Comparison of ENCODE assay signal across 33 mouse cellular contexts in genomic region chr1:159573116-159573515, GRCm38 (mm10). TPM values are rescaled to one million over a fixed set of nuclear protein-coding genes. Genes with fewer than 3 reads are reported as not detected.
"Had no signal": no experiment of that assay in that cellular context is flagged by ENCODE, and none has a peak within 500 bp of the region (broad histone marks: within the 10 kb centered on the region; RNA-seq: fewer than 3 reads in every experiment).

No protein-coding gene starts in this region.

- H3K27ac ChIP-seq: left cerebral cortex, adult 2 months; limb, embryonic 10.5 days; limb, embryonic 12.5 days; limb, embryonic 13.5 days; limb, embryonic 15.5 days; liver, embryonic 12.5 days; liver, embryonic 13.5 days; liver, embryonic 14.5 days; liver, embryonic 15.5 days; lung, embryonic 15.5 days; macrophage; midbrain, embryonic 10.5 days; midbrain, embryonic 12.5 days; midbrain, embryonic 13.5 days; neural tube, embryonic 12.5 days had no signal

- H3K9ac ChIP-seq: limb, embryonic 12.5 days; limb, embryonic 13.5 days; limb, embryonic 15.5 days; liver, embryonic 12.5 days; liver, embryonic 13.5 days; liver, embryonic 14.5 days; liver, embryonic 15.5 days; liver, postnatal 0 days; lung, embryonic 14.5 days; lung, embryonic 15.5 days; midbrain, embryonic 12.5 days; midbrain, embryonic 13.5 days; neural tube, embryonic 12.5 days had no signal

- ATAC-seq: liver, embryonic 12.5 days; liver, postnatal 0 days; lung, postnatal 0 days; midbrain, embryonic 13.5 days; midbrain, embryonic 16.5 days had no signal

- H3K36me3 ChIP-seq: limb, embryonic 10.5 days; limb, embryonic 12.5 days; limb, embryonic 13.5 days; limb, embryonic 15.5 days; liver, embryonic 12.5 days; liver, embryonic 13.5 days; liver, embryonic 15.5 days; lung, embryonic 15.5 days; midbrain, embryonic 10.5 days; midbrain, embryonic 12.5 days; midbrain, embryonic 13.5 days; neural tube, embryonic 12.5 days had no signal

- H3K4me1 ChIP-seq: limb, embryonic 10.5 days; limb, embryonic 12.5 days; limb, embryonic 15.5 days; liver, embryonic 12.5 days; liver, embryonic 13.5 days; liver, embryonic 15.5 days; megakaryocyte, embryonic 14.5 days; neural tube, embryonic 12.5 days had no signal

- H3K4me2 ChIP-seq: limb, embryonic 12.5 days; limb, embryonic 13.5 days; limb, embryonic 15.5 days; liver, embryonic 11.5 days; liver, embryonic 12.5 days; liver, embryonic 13.5 days; liver, embryonic 15.5 days; lung, embryonic 14.5 days; lung, embryonic 15.5 days; midbrain, embryonic 12.5 days; midbrain, embryonic 13.5 days; neural tube, embryonic 12.5 days had no signal

- H3K27me3 ChIP-seq: limb, embryonic 12.5 days; limb, embryonic 13.5 days; limb, embryonic 15.5 days; liver, embryonic 12.5 days; liver, embryonic 13.5 days; liver, embryonic 15.5 days; lung, embryonic 15.5 days; megakaryocyte, embryonic 14.5 days; midbrain, embryonic 13.5 days; neural tube, embryonic 12.5 days had no signal

- H3K9me3 ChIP-seq: limb, embryonic 10.5 days; limb, embryonic 12.5 days; limb, embryonic 13.5 days; limb, embryonic 15.5 days; liver, embryonic 12.5 days; liver, embryonic 13.5 days; liver, embryonic 15.5 days; lung, embryonic 15.5 days; megakaryocyte, embryonic 14.5 days; midbrain, embryonic 10.5 days; midbrain, embryonic 12.5 days; midbrain, embryonic 13.5 days; neural tube, embryonic 12.5 days had no signal

- DNase-seq: left cerebral cortex, postnatal 4 days; liver; liver, embryonic 13.5 days; liver, postnatal 0 days; lung, adult 18-20 months; lung, adult 2 months; lung, embryonic 14.5 days; lung, postnatal 10 days; lung, postnatal 14 days; lung, postnatal 36 days; lung, postnatal 4 days; midbrain, embryonic 14.5 days had no signal

- H3K4me3 ChIP-seq: left cerebral cortex, adult 2 months; limb, embryonic 10.5 days; limb, embryonic 12.5 days; limb, embryonic 13.5 days; limb, embryonic 15.5 days; liver, embryonic 12.5 days; liver, embryonic 13.5 days; liver, embryonic 15.5 days; lung, embryonic 15.5 days; megakaryocyte, embryonic 14.5 days; midbrain, embryonic 10.5 days; midbrain, embryonic 12.5 days; midbrain, embryonic 13.5 days; myocyte; neural tube, embryonic 12.5 days had no signal

RNA-seq across cellular contexts. Expression of gene Tnr, which starts 49.5 kb away (rescaled TPM):
- polyA plus RNA-seq: limb, embryonic 10.5 days; limb, embryonic 11.5 days; limb, embryonic 12.5 days; liver, adult 2 months; liver, postnatal 0 days; lung, embryonic 14.5 days; lung, postnatal 0 days; macrophage had no signal
